Mouse (Mus musculus) limb, embryonic 10.5 days (tissue): Measurements from ENCODE around the gene Pilrb1. TPM values are rescaled to one million over a fixed set of nuclear protein-coding genes. Genes with fewer than 3 reads are reported as not detected.
"Not testable (repeated sequence)": the region's sequence is repeated elsewhere in the genome, so short reads cannot be mapped to it uniquely, and the experiment has no call there.

ENCODE experiments used
- DNase-seq: peaks from one replicate; pipeline ENCODE4 v3.0.0-alpha.2; 2017; ENCODE audit warnings: low spot score
- H3K27ac ChIP-seq: fragments of 300-500 bp; sonication (generic); 2 replicates; pipeline ENCODE4 v1.5.1; 2016; ENCODE audit warnings: mild to moderate bottlenecking
- H3K27me3 ChIP-seq: fragments of 300-500 bp; sonication (generic); 2 replicates; pipeline ENCODE4 v1.6.1; 2016; ENCODE audit warnings: low read depth, mild to moderate bottlenecking; ENCODE audit not compliant: poor library complexity, severe bottlenecking
- H3K36me3 ChIP-seq: fragments of 300-500 bp; sonication (generic); 2 replicates; pipeline ENCODE4 v1.6.1; 2016; ENCODE audit warnings: mild to moderate bottlenecking, moderate library complexity
- H3K4me1 ChIP-seq: fragments of 300-500 bp; sonication (generic); 2 replicates; pipeline ENCODE4 v1.6.1; 2016
- H3K4me3 ChIP-seq: fragments of 300-500 bp; sonication (generic); 2 replicates; pipeline ENCODE4 v1.5.1; 2016; ENCODE audit warnings: mild to moderate bottlenecking, moderate library complexity
- H3K9me3 ChIP-seq: fragments of 300-500 bp; sonication (generic); replicated peaks from 2 replicates; pipeline ENCODE4 v1.6.1; 2016; ENCODE audit warnings: mild to moderate bottlenecking
- WGBS: fragments of 180-500 bp; shearing (Covaris S2); methylation state at CpG from one replicate; pipeline ENCODE4 v1.1.7; 2016; 5-methylcytosine and 5-hydroxymethylcytosine counted together
- polyA plus RNA-seq: library from polyadenylated mRNA; unstranded; fragments of >200 nt; fragmentation: Nextera tagmentation; extraction: Ambion mirVana; gene quantifications from 2 replicates; pipeline ENCODE4 v1.2.1, GENCODE M21; 2016

Pilrb1 gene
- polyA plus RNA-seq: not detected in 2 replicates

GRCm38 (mm10) chr5:137857960-137858710 lies at the start of gene Pilrb1:
Gene Pilrb1 (minus strand): TSS chr5:137858106.
- not testable (repeated sequence) for H3K27ac ChIP-seq, H3K9me3 ChIP-seq, DNase-seq, H3K36me3 ChIP-seq, H3K4me1 ChIP-seq, H3K4me3 ChIP-seq, H3K27me3 ChIP-seq
- WGBS: 86% methylated on average over 2 of the region's 2 CpGs

- Histone ChIP-seq H3K36me3 (no peaks in the 10 kb centered on the region), H3K27ac (no peak overlapping the region), H3K4me3 (no peak overlapping the region), H3K4me1 (no peaks in the 10 kb centered on the region), H3K27me3 (no peaks in the 10 kb centered on the region), H3K9me3 (no peaks in the 10 kb centered on the region)
- DNase-seq: no peak
- WGBS: 73% methylated on average over 1 of the region's 1 CpGs
Observed at GRCm38 (mm10) chr5:137897812-137898211, 39.9 kb upstream of the Pilrb1 start.

GRCm38 (mm10) chr5:137892954-137893353 lies 35.0 kb upstream of the Pilrb1 start:
- 65% methylated on average over 1 of the region's 1 CpGs for WGBS
- Histone ChIP-seq H3K36me3 (no peaks in the 10 kb centered on the region), H3K9me3 (no peaks in the 10 kb centered on the region), H3K4me3 (no peak overlapping the region), H3K27me3 (no peaks in the 10 kb centered on the region), H3K4me1 (no peaks in the 10 kb centered on the region), H3K27ac (no peak overlapping the region)
- no peak for DNase-seq

GRCm38 (mm10) chr5:137887666-137888065 lies 29.8 kb upstream of the Pilrb1 start:
- H3K27ac ChIP-seq: no peak overlapping the region
- 89% methylated on average over 1 of the region's 1 CpGs for WGBS
- no peaks in the 10 kb centered on the region for H3K27me3 ChIP-seq
- DNase-seq: no peak
- H3K4me1 ChIP-seq: no peaks in the 10 kb centered on the region
- H3K36me3 ChIP-seq: no peaks in the 10 kb centered on the region
- H3K9me3 ChIP-seq: no peaks in the 10 kb centered on the region
- H3K4me3 ChIP-seq: no peak overlapping the region

- H3K9me3 ChIP-seq: no peaks in the 10 kb centered on the region
- H3K36me3 ChIP-seq: no peaks in the 10 kb centered on the region
- H3K27ac ChIP-seq: no peak overlapping the region
- no peak overlapping the region for H3K4me3 ChIP-seq
- no peaks in the 10 kb centered on the region for H3K27me3 ChIP-seq
- H3K4me1 ChIP-seq: no peaks in the 10 kb centered on the region
- 24% methylated on average over 2 of the region's 2 CpGs for WGBS
- DNase-seq: peak; percentile 44
Observed at GRCm38 (mm10) chr5:137885894-137886293, 28.0 kb upstream of the Pilrb1 start.

DNA sequence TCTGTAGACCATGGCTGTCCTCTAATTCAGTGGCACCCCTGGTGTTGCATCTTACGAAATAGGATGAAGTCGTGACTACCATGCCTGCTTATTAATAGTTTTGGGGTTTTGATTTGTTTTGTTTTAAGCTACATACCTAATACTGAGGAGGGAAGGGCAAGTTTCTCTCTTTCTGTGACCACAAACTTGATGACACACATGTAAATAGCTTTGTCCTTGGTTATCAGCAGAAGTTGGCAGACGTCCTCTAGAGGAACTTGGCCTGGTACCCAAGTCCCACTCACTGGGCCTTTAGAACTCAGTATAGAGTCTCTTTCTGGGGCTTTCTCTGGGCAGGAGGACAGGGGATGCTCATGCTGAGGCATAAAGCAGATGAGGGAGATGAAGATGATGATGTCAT lies 25.4 kb upstream of the Pilrb1 start:
- Histone ChIP-seq H3K9me3 (no peaks in the 10 kb centered on the region), H3K4me1 (no peaks in the 10 kb centered on the region), H3K4me3 (no peak overlapping the region), H3K27me3 (no peaks in the 10 kb centered on the region), H3K27ac (no peak overlapping the region), H3K36me3 (no peaks in the 10 kb centered on the region)
- WGBS: 94% methylated on average over 3 of the region's 3 CpGs
- DNase-seq: no peak

DNA sequence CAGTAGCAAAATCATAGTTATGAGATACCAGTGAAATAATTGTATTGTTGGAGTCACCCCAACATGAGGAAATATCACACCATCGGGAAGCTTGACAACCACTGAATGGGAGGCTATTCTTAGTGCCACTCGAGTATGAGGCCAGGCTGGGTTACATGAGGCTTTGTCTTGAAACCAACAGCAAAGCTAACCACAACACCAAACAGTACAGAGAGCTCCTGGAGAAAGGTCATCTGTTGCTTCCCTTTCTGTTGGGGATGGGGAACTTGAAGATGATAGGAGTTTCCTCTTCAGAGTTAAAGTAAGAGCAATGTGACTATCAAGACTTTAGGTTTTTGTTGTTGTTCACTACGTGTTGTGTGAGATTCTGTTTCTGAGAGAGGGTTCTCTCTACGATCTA lies 25.0 kb upstream of the Pilrb1 start:
- no peak overlapping the region for H3K27ac ChIP-seq
- no peaks in the 10 kb centered on the region for H3K4me1 ChIP-seq
- no peaks in the 10 kb centered on the region for H3K36me3 ChIP-seq
- H3K4me3 ChIP-seq: no peak overlapping the region
- no peaks in the 10 kb centered on the region for H3K9me3 ChIP-seq
- DNase-seq: no peak
- H3K27me3 ChIP-seq: no peaks in the 10 kb centered on the region
- 84% methylated on average over 4 of the region's 4 CpGs for WGBS

DNA sequence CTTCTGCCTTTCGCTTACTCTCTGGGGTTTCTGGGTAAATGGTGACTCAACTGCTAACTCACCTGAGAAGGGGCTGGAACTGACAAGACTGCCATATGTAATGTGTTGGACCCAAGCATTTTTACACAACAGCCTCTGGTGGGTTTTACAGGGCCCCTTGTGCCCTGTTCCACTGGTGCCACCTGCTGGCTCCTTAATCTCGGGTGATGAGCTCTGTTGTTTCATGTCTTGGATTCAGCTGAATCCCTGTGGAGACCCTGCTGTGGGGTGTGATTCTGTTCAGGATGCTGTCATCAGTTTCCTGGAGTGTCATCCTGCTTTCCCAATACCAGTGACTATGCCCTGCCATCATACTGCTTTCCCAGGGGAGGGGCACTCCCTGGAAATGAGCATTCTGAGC lies 20.0 kb upstream of the Pilrb1 start:
- no peaks in the 10 kb centered on the region for H3K27me3 ChIP-seq
- no peak for DNase-seq
- no peaks in the 10 kb centered on the region for H3K4me1 ChIP-seq
- no peak overlapping the region for H3K4me3 ChIP-seq
- 56% methylated on average over 2 of the region's 2 CpGs for WGBS
- H3K9me3 ChIP-seq: no peaks in the 10 kb centered on the region
- no peak overlapping the region for H3K27ac ChIP-seq
- no peaks in the 10 kb centered on the region for H3K36me3 ChIP-seq

DNA sequence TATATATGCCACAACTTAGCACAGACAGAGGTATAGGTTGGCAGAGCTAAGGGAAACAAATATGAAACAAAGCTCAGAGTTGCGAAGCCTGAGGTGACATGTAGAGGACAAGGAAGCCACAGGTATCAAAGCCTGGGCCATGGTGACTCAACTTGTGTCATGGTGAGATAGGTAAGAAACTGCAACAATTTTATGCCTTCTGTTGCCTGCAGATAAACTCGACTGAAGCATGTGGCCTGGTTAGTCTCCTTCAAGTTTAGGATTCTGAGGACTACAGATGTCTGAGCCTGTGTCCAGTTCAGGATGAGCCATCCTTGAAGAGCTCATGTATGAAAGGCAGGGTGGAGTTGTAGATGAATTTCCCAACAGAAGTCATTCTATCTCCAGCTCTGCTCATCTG lies 17.1 kb upstream of the Pilrb1 start:
- no peaks in the 10 kb centered on the region for H3K36me3 ChIP-seq
- no peaks in the 10 kb centered on the region for H3K4me1 ChIP-seq
- H3K27ac ChIP-seq: no peak overlapping the region
- DNase-seq: no peak
- H3K4me3 ChIP-seq: no peak overlapping the region
- H3K9me3 ChIP-seq: no peaks in the 10 kb centered on the region
- WGBS: 91% methylated on average over 2 of the region's 2 CpGs
- no peaks in the 10 kb centered on the region for H3K27me3 ChIP-seq

GRCm38 (mm10) chr5:137872381-137872702 lies 14.4 kb upstream of the Pilrb1 start:
- DNase-seq, H3K9me3 ChIP-seq, H3K4me1 ChIP-seq, H3K27me3 ChIP-seq, H3K36me3 ChIP-seq, H3K4me3 ChIP-seq, H3K27ac ChIP-seq: not testable (repeated sequence)
- 28% methylated on average over 1 of the region's 1 CpGs for WGBS

- WGBS: 65% methylated on average over 3 of the region's 3 CpGs
- H3K4me3 ChIP-seq, H3K27ac ChIP-seq, H3K9me3 ChIP-seq, H3K36me3 ChIP-seq, H3K27me3 ChIP-seq, DNase-seq, H3K4me1 ChIP-seq: not testable (repeated sequence)
Observed at GRCm38 (mm10) chr5:137871644-137872380, 13.9 kb upstream of the Pilrb1 start, which contains the start of gene Pilrb2. Gene Pilrb2 (minus strand): TSS chr5:137871815.

DNA sequence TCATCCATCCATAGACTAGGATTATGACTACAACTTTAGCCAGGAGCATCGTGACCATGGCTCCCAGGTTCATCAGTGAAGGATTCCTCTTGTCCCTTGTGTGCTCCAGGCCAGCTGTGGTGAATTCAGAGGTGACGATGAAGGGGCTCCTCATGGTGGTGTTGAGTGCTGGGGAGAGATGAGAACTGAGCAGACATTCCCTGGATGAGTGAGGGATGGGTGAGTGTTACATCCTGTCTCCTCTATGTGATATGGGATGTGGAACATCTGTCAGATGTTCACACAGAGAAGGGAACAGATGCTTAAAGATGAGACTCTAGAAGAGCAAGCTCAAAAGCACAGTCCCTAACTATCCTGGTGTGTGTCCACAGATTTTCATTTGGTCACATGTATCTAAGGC lies 10.7 kb upstream of the Pilrb1 start:
- not testable (repeated sequence) for H3K27ac ChIP-seq, H3K36me3 ChIP-seq, H3K4me1 ChIP-seq, H3K27me3 ChIP-seq, H3K9me3 ChIP-seq, DNase-seq, H3K4me3 ChIP-seq
- 70% methylated on average over 2 of the region's 2 CpGs for whole genome bisulfite sequencing

- not testable (repeated sequence) for H3K4me3 ChIP-seq, DNase-seq, H3K36me3 ChIP-seq, H3K27me3 ChIP-seq, H3K9me3 ChIP-seq, H3K4me1 ChIP-seq, H3K27ac ChIP-seq
- 91% methylated on average over 1 of the region's 1 CpGs for WGBS
Observed at GRCm38 (mm10) chr5:137864008-137864407, 6.1 kb upstream of the Pilrb1 start.
